Mouse (Mus musculus): ENCODE data around the gene Gp1ba. TPM values are rescaled to one million over a fixed set of nuclear protein-coding genes. Genes with fewer than 3 reads are reported as not detected.

Gene Gp1ba
- polyA plus RNA-seq, 1 experiment from 2014 or later, result 0.23 TPM

DNA sequence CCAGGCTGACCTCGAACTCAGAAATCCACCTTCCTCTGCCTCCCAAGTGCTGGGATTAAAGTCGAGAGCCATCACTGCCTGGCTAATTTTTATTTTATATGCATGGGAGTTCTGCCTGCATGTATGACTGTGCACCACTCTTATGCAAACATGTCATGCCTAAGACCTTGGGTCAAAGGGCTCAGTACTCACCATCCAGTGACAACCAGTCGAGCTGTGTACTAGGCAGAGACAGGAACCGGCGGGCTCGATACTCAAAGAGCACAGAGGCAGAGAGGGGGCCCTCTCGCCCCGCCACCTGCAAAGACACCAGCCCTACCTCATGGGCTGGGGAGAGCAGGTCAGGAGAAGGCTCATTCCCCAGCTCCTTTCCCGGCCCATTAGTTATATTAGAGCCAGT, 39.2 kb downstream of the Gp1ba start:
- WGBS, result 73% methylated on average over 9 of the region's 9 CpGs
- Histone ChIP-seq H3K27me3 (no peaks in the 10 kb centered on the region), H3K4me3 (replicated peaks) (no peak overlapping the region), H3K27ac (replicated peaks) (no peak overlapping the region), H3K4me1 (peaks cover 5% of the 10 kb centered on the region; the same call in 1 of the 2 replicates), H3K9ac (no peak overlapping the region), H3K4me2 (replicated peaks) (no peak overlapping the region), H3K9me3 (replicated peaks) (no peaks in the 10 kb centered on the region), H3K36me3 (peaks cover 65% of the 10 kb centered on the region)
- no peak for ATAC-seq (ENCODE audit: insufficient number of reproducible peaks, low FRiP score, low TSS enrichment, low read depth)

DNA sequence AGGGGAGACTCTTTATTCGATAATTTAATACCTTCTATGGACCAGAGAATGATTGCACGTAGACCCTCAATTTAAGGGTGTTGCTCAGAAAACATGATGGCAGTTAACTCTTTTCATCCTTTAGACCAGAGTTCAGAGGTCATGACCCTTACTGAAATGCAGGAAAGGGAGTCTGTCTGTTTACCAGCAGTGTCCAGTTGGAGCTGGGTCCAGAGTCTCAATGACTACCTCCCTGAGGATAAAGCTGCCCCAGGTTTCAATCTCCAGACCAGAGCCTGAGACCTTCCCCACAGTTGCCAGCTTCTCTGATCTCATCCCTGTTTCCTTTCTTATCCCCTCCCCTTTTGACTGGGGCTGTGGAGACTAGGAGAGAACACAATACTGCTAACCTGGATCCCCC, 39.7 kb downstream of the Gp1ba start:
- Histone ChIP-seq H3K27ac (replicated peaks) (no peak overlapping the region), H3K27me3 (no peaks in the 10 kb centered on the region), H3K9ac (no peak overlapping the region), H3K4me2 (replicated peaks) (no peak overlapping the region), H3K4me1 (peaks cover 5% of the 10 kb centered on the region; the same call in 1 of the 2 replicates), H3K4me3 (replicated peaks) (no peak overlapping the region), H3K36me3 (peaks cover 68% of the 10 kb centered on the region), H3K9me3 (replicated peaks) (no peaks in the 10 kb centered on the region)
- no peak for ATAC-seq (ENCODE audit: insufficient number of reproducible peaks, low FRiP score, low TSS enrichment, low read depth)
- WGBS, result 59% methylated on average over 2 of the region's 2 CpGs

DNA sequence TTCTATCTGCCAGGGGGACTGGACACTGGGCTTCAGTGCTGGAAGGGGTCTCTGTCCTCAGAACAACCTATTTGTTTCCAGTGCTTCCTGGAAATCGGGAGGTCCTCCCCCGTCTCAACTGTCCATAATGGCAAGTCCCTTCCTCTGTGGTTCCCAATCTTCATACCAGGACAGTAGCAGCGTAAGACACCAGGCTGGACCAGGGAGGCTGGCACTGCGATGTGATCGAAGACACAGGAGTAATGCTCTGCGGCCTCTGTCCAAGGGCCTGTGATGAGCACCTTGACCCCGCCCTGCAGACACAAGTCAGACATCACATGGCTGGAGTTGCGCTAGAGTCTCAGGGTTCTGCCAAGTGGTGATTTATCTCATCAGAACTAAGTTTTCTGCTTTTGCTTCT, 40.4 kb downstream of the Gp1ba start:
- Histone ChIP-seq H3K4me3 (replicated peaks) (no peak overlapping the region), H3K9me3 (replicated peaks) (no peaks in the 10 kb centered on the region), H3K4me1 (peaks cover 5% of the 10 kb centered on the region; the same call in 1 of the 2 replicates), H3K9ac (no peak overlapping the region), H3K27ac (replicated peaks) (no peak overlapping the region), H3K27me3 (no peaks in the 10 kb centered on the region), H3K36me3 (peaks cover 68% of the 10 kb centered on the region), H3K4me2 (replicated peaks) (no peak overlapping the region)
- ATAC-seq (ENCODE audit: insufficient number of reproducible peaks, low FRiP score, low TSS enrichment, low read depth), result no peak
- WGBS, result 92% methylated on average over 8 of the region's 8 CpGs

DNA sequence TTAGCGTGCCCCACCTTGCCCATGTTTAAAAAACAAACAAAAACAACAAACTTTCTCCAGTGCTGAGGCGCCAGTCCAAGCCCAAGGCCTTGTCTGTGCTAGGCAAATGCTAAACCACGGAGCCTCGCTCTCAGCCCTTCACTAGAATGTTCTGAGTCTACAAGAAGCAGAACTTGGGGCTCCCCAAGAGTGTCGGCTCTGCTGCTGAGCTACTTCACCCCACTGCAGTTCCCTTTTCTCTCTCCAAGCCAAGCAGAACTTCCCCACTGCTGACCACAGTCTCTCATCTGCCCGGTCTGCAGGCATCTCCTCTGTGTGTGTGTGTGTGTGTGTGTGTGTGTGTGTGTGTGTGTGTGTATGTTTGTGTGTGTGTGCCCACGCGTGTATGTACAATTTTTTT, 41.0 kb downstream of the Gp1ba start:
- Histone ChIP-seq H3K4me1 (peaks cover 5% of the 10 kb centered on the region; the same call in 1 of the 2 replicates), H3K9me3 (replicated peaks) (no peaks in the 10 kb centered on the region), H3K27ac (replicated peaks) (no peak overlapping the region), H3K4me2 (replicated peaks) (no peak overlapping the region), H3K27me3 (no peaks in the 10 kb centered on the region), H3K4me3 (replicated peaks) (no peak overlapping the region), H3K9ac (no peak overlapping the region), H3K36me3 (peaks cover 70% of the 10 kb centered on the region)
- 91% methylated on average over 6 of the region's 8 CpGs for WGBS
- ATAC-seq (ENCODE audit: insufficient number of reproducible peaks, low FRiP score, low TSS enrichment, low read depth), result no peak

- Histone ChIP-seq H3K4me3 (replicated peaks) (no peak overlapping the region), H3K9me3 (replicated peaks) (no peaks in the 10 kb centered on the region), H3K9ac (no peak overlapping the region), H3K4me2 (replicated peaks) (no peak overlapping the region), H3K27ac (replicated peaks) (no peak overlapping the region), H3K4me1 (peaks cover 5% of the 10 kb centered on the region; the same call in 1 of the 2 replicates), H3K27me3 (no peaks in the 10 kb centered on the region), H3K36me3 (peaks cover 69% of the 10 kb centered on the region)
- no peak for ATAC-seq (ENCODE audit: insufficient number of reproducible peaks, low FRiP score, low TSS enrichment, low read depth)
- WGBS, result 65% methylated on average over 12 of the region's 12 CpGs
Measured at GRCm38 (mm10) chr11:70681170-70681569, 42.2 kb downstream of the Gp1ba start.

DNA sequence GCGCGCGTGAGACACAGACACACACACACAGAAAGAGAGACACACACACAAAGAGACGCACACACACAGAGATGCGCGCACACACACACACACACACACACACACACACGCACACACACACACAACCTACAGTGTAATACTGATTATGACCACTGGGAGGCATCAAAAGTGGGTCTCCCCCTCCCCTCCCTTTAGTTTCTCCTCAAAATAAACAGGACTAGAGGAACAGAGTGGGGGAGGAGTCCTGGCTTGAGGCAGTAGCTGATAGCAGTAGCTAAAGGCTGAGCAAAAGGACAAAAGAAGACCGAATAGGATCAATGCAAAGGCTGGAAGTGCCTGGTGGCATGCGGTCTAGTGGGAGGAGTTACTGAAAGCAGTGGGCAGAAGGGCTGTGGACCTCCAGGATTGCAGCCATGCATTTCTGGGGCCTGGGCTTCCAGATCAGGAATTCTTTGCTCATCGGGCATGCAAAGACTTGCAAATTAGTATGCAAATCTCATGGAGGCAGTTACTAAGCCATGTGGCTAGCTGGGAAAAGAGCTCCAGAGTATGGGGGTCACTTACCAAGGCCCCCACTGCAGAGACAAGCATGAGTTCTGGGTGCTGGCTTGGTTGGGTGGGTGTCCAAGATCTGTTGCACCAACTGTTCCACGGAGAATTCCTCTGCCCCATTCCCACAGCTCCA, 43.1 kb downstream of the Gp1ba start:
- Histone ChIP-seq H3K9me3 (replicated peaks) (no peaks in the 10 kb centered on the region), H3K9ac (no peak overlapping the region), H3K4me3 (replicated peaks) (no peak overlapping the region), H3K36me3 (peaks cover 65% of the 10 kb centered on the region), H3K27ac (replicated peaks) (no peak overlapping the region), H3K4me2 (replicated peaks) (no peak overlapping the region), H3K4me1 (peaks cover 14% of the 10 kb centered on the region), H3K27me3 (no peaks in the 10 kb centered on the region)
- no peak for ATAC-seq (ENCODE audit: insufficient number of reproducible peaks, low FRiP score, low TSS enrichment, low read depth)
- 19% methylated on average over 9 of the region's 11 CpGs for WGBS

DNA sequence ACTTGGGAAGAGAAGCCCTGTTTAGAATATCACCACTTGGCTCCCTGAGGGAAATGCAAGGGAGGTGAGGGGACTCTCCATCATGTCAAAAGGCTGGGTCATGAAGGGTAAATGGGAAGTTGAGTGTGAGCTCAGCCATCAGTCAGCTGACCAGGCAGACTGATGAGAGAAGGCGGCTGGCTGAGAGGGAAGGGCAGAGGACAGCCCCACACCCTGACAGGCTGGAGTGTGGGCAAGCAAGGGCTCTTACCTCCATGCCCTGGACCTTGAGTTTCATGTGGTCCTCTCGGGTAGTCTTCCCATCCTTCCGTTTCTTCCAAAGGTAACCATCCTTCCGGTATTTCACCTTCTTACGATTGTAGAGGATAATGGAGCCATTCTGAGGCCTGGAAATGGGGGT, 44.7 kb downstream of the Gp1ba start:
- Histone ChIP-seq H3K9ac (no peak overlapping the region), H3K27ac (replicated peaks) (no peak overlapping the region), H3K27me3 (no peaks in the 10 kb centered on the region), H3K4me1 (peaks cover 24% of the 10 kb centered on the region), H3K4me3 (replicated peaks) (no peak overlapping the region), H3K9me3 (replicated peaks) (no peaks in the 10 kb centered on the region), H3K36me3 (peaks cover 58% of the 10 kb centered on the region), H3K4me2 (replicated peaks) (no peak overlapping the region)
- WGBS, result 86% methylated on average over 5 of the region's 5 CpGs
- ATAC-seq (ENCODE audit: insufficient number of reproducible peaks, low FRiP score, low TSS enrichment, low read depth), result no peak

- peak overlapping the region; percentile 80 for H3K4me2 ChIP-seq (replicated peaks)
- no peaks in the 10 kb centered on the region for H3K9me3 ChIP-seq (replicated peaks)
- peak overlapping the region; percentile 91 for H3K27ac ChIP-seq (replicated peaks)
- H3K27me3 ChIP-seq, result no peaks in the 10 kb centered on the region
- H3K9ac ChIP-seq, result peak overlapping the region; percentile 59
- H3K4me1 ChIP-seq, result peaks cover 29% of the 10 kb centered on the region
- 2% methylated on average over 16 of the region's 16 CpGs for WGBS
- ATAC-seq (ENCODE audit: insufficient number of reproducible peaks, low FRiP score, low TSS enrichment, low read depth), result peak; percentile 35; the same call in 1 of the 2 replicates
- peaks cover 36% of the 10 kb centered on the region for H3K36me3 ChIP-seq
- H3K4me3 ChIP-seq (replicated peaks), result peak overlapping the region; percentile 89
Measured at GRCm38 (mm10) chr11:70686901-70687566, 48.1 kb downstream of the Gp1ba start.

DNA sequence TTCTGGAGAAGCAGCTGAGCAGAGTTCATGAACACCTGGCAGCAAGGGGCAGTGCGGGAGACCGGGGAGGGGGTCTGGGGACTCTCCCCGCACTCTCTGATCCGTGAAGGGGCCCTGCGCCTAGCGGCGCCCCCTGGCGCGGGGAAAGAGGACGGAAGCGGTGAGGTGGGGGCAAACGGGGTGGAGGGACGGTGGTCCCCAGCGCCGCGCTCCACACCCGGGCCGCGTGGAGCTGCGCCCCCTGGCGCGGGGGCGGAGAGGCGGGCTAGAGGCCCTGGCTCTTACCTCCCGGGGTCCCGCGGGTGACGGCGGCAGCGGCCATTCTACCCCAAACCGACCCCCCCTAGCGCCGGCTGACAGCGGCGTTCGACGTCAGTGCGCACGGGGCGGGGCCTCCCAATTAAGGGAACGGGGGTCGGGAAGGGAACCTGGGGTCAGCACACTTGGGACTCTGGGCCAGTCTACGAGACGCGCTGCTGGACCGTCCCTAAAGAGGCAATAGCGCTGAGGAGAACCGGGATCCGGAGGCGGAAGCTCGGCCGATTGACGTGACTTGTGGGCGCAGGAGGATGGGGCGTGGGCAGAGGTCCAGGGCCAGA, 48.8 kb downstream of the Gp1ba start, which contains the start of gene Camta2:
Camta2 (minus strand) TSS at position 505 of the 599 bp plus-strand sequence.
- no peaks in the 10 kb centered on the region for H3K9me3 ChIP-seq (replicated peaks)
- H3K27ac ChIP-seq (replicated peaks), result peak within 1 kb of the TSS; percentile 91

GRCm38 (mm10) chr11:70688372-70688771, 49.5 kb downstream of the Gp1ba start:
- Histone ChIP-seq H3K4me1 (peaks cover 26% of the 10 kb centered on the region), H3K9me3 (replicated peaks) (no peaks in the 10 kb centered on the region), H3K27ac (replicated peaks) (peak overlapping the region; percentile 91), H3K9ac (peak overlapping the region; percentile 59), H3K36me3 (peaks cover 23% of the 10 kb centered on the region), H3K4me2 (replicated peaks) (peak overlapping the region; percentile 80), H3K27me3 (no peaks in the 10 kb centered on the region), H3K4me3 (replicated peaks) (peak overlapping the region; percentile 89)
- WGBS, result 12% methylated on average over 8 of the region's 8 CpGs
- no peak for ATAC-seq (ENCODE audit: insufficient number of reproducible peaks, low FRiP score, low TSS enrichment, low read depth)

More for the DNA sequence above, 48.8 kb downstream of the Gp1ba start, which contains the start of gene Camta2:
- Histone ChIP-seq H3K9ac (peak within 1 kb of the TSS; percentile 59), H3K4me1 (peaks cover 26% of the 10 kb centered on the region), H3K27me3 (no peaks in the 10 kb centered on the region), H3K4me3 (replicated peaks) (peak within 1 kb of the TSS; percentile 89), H3K4me2 (replicated peaks) (peak within 1 kb of the TSS; percentile 80), H3K36me3 (peaks cover 30% of the 10 kb centered on the region)
- WGBS, result under 1% methylated on average over 52 of the region's 55 CpGs
- ATAC-seq (ENCODE audit: insufficient number of reproducible peaks, low FRiP score, low TSS enrichment, low read depth), result peak; percentile 88

- Histone ChIP-seq H3K36me3 (peaks cover 11% of the 10 kb centered on the region), H3K27me3 (no peaks in the 10 kb centered on the region), H3K4me2 (replicated peaks) (no peak overlapping the region), H3K4me1 (peaks cover 26% of the 10 kb centered on the region), H3K9me3 (replicated peaks) (no peaks in the 10 kb centered on the region), H3K4me3 (replicated peaks) (no peak overlapping the region), H3K9ac (no peak overlapping the region), H3K27ac (replicated peaks) (no peak overlapping the region)
- no peak for ATAC-seq (ENCODE audit: insufficient number of reproducible peaks, low FRiP score, low TSS enrichment, low read depth)
- 45% methylated on average over 4 of the region's 4 CpGs for WGBS
Measured at GRCm38 (mm10) chr11:70689578-70689977, 50.7 kb downstream of the Gp1ba start.

Measured in embryonic facial prominence, embryonic 15.5 days (tissue).